Mouse (Mus musculus): ENCODE measurements at regions not wholly inside any gene's neighbourhood (a gene's known extent, or its start where the extent isn't known, plus 50 kb on each side); places are given as distances from the start of the nearest gene placed in this dataset.

DNA sequence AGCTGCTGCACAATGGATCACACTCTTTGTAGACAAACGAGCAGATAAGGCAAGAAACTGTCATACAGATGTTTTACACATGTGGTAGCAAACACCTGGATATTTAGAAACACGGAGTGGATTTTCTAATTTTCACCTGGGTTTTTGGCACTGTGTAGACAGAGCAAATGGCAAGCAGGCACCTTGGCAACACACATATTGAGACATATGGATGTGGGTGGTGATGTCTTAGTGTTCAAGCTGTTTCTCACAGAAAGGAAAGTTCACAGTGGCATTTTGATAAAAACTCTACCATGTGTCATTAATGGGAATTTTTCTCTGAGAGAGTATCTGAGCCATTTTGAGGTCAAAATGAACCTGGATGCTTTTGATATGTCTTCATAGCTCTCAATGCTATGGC lies 417.9 kb upstream of the Megf9 start:
- DNase-seq (ENCODE audit: low read depth, low spot score), result no peak

DNA sequence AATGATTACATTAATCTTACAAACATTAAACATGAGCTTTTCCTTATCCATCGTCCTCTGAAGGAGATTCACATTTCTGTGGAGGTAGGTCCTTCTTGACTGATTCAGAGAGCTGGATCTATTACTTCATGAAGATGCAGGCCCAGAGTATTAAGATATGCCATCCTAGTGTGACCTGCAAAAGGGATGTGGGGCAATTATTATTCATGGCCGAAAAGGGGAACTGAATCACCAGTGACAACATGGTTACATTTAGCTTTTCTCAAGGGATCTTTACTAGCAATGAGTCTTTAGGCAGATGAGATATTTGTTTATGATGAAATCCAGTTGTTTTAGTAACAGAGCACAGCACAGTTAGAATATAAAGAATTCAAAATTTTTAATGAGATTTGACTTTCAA lies 405.4 kb upstream of the Megf9 start:
- no peak for DNase-seq (ENCODE audit: low read depth, low spot score)

DNA sequence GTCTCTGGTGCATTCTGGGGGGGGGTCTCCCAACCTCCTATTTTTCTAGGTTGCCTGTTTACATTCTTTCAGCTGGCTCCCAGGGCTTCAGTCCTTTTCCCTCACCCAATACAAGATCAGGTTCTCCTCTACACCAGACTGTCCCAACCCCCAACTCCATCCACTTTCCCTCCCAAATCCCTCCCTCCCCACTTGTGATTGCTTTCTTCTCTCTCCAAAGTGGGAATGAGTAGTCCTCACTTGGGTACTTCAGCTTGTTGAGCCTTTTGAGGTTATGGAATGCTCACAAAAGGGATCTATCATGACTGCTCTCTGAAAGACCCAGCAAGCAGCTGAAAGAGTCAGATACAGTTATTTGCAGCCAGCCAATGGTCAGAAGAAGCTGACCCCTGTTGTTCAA lies 399.3 kb upstream of the Megf9 start:
- no peak for DNase-seq (ENCODE audit: low read depth, low spot score)

DNA sequence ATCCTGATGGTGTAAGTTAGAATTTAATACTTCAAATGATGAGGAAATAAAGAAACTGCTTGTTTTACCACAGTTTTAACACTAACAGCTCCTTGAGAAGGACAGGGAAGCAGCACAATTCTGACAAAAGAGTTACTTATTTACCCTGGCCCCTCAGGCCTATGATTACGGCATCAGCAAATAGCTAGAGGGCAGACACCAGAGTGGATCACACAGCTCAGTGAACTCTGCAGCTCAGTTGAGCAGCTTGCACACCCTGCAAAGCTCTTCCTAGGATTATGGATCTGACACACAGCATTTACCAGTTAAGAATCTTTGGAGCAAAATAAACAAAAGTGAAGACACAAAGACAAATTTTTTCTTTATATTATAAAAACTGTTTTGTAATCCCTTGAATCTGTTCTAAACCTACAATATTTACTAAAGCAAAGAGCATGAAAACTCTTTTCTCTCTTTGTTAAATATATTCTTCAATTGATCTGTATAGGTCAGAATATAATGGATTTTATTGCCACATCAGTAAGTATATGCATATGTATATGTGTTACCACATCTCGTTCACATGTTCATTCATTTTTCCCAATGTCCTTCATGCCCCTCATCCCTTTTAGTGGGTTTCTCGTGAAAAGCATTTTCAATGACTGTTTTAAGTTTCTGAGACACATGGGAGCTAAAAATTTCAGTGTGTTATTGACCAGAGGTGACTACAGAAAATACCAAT lies 387.3 kb upstream of the Megf9 start:
- DNase-seq (ENCODE audit: low read depth, low spot score), result peak; percentile 4

DNA sequence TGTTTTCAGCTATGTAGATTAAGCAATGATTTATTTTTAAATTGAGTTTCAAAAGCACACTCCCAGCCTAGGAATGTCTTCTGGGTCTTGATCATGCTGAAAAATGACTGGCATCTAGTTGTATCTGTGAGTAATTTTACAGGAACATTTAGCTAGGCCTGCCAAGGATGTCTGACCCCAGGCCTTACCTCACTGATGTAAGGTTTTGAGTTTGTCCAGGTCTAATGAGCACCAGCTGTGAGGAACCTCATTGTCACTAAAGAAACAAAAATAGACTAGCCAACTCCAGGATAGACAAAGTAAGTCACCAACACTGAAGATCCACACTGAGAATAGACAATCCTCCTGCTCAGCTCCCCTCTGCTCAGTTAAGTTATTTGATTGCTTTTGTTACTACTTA lies 379.8 kb upstream of the Megf9 start:
- DNase-seq (ENCODE audit: low read depth, low spot score), result no peak

DNA sequence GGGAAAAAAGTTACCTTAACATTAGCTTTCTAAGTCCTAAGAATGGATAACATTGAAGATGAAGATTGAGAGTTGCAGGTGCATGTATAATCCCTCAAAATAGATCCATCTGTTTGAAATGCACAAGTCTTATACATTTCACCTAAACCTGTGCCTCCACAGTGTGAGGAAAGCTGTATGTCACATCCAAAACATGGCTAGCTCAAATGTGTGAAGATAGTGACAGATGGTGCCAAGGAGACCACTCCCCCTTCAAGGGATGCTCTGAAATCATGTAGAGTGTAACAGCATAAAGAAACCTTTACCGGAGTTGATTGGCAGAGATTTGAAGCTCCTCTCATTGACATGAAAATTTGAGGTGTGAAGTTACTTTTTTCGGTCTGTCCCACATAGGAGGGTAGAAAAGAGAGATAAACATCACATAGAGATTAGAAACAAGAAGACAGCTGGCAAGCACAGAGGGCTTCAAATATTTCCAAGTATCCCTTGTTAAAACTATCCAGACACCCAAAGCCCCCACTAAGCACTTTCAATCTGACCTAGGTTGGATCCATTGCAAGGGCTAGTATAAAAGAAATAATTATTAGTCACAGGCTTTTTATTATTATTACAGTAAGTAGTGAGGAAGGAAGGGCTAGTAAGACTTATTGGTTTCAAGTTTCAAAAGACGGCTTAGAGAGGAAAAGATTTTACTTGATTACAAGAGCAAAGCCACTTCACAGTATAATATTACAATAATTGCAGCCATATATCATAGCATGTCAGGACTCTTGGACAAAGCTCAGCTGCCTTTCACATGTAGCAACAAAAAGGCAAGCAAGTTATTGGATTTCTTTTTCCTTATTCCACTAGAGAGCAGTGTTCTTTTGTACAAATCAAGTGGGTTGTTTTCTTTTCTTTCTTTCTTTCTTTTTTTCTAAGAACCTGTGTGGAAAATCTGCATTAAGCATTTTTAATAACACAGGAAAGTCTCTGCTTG lies 372.3 kb upstream of the Megf9 start:
- DNase-seq (ENCODE audit: low read depth, low spot score), result no peak

Measured in retina, postnatal 7 days (tissue).